Mouse (Mus musculus): Measurements from ENCODE around the gene Zbtb16. TPM values are rescaled to one million over a fixed set of nuclear protein-coding genes. Genes with fewer than 3 reads are reported as not detected.

The Zbtb16 gene
- total and polyA plus RNA-seq, 3 experiments = 0.04 to 0.72 TPM; not detected in 1

DNA sequence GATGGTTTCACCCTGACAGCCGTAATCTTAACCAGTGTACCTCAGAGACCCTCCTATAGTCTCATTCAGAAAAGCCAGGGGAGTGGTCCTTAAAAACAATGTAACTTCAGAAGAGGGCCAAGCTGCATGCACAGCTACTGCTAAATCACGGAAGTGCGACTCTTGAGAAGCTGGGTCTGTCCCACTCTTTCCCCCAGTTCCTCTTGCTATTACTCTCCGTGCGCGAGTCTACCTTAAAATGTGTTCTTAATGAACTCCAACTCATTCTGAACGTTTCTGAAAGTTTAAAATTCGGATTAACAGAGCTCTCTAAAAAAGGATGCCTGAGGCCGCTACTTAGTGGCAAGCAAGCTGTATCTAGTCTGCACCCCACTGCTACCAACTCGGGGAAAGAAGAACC is 45.4 kb downstream of the Zbtb16 start:
- Histone ChIP-seq H3K36me3 (ENCODE audit: control insufficient read depth in 1 of 2, insufficient read depth in 2 of 2, low read length in 2 of 2) (peaks cover 0 to 34% of the 10 kb centered on the region in 2 experiments; a peak in 2 of 4 replicates), H3K4me3 (ENCODE audit: control insufficient read depth in 1 of 2, insufficient read depth in 1 of 2, low read depth in 2 of 2, low read length in 2 of 2) (no peak overlapping the region), H3K79me2 (ENCODE audit: control insufficient read depth, insufficient read depth, low read length, poor library complexity) (no peaks in the 10 kb centered on the region), H3K27me3 (ENCODE audit: control insufficient read depth in 1 of 2, insufficient read depth in 2 of 2, low read length in 2 of 2) (no peaks in the 10 kb centered on the region), H3K4me1 (ENCODE audit: control insufficient read depth in 1 of 2, insufficient read depth in 2 of 2, low read length in 2 of 2) (peaks cover 23 to 38% of the 10 kb centered on the region in 2 experiments), H3K27ac (ENCODE audit: control insufficient read depth, low read depth, low read length) (no peak overlapping the region), H3K9ac (ENCODE audit: control insufficient read depth, low read depth, low read length, poor library complexity, severe bottlenecking) (no peak overlapping the region), H3K9me3 (replicated peaks; ENCODE audit: insufficient read depth, low read length) (no peaks in the 10 kb centered on the region)
- no peak for DNase-seq (ENCODE audit: low read depth, low spot score)
- TF ChIP-seq SIN3A (IDR thresholded peaks at IDR 0.05; ENCODE audit: low read length) (no peak), KAT2A (conservative IDR thresholded peaks at IDR 0.05; ENCODE audit: low read depth, low read length) (no peak), TBP (IDR thresholded peaks at IDR 0.05; ENCODE audit: low read depth, low read length) (no peak), USF2 (IDR thresholded peaks at IDR 0.05; ENCODE audit: borderline replicate concordance in 1 of 2, insufficient read depth in 1 of 2, low read depth in 1 of 2, low read length in 2 of 2) (no peak), ZNF384 (IDR thresholded peaks at IDR 0.05; ENCODE audit: low read depth, low read length) (no peak), BHLHE40 (IDR thresholded peaks at IDR 0.05; ENCODE audit: borderline replicate concordance, low read depth, low read length) (no peak), ZKSCAN1 (IDR thresholded peaks at IDR 0.05; ENCODE audit: low read depth, low read length) (no peak), MXI1 (IDR thresholded peaks at IDR 0.05; ENCODE audit: low read depth, low read length) (no peak), POLR2AphosphoS5 (IDR thresholded peaks at IDR 0.05; ENCODE audit: borderline replicate concordance, low read depth, low read length) (no peak), TAL1 (IDR thresholded peaks at IDR 0.05; ENCODE audit: low read length) (no peak), EP300 (IDR thresholded peaks at IDR 0.05; ENCODE audit: low read depth in 1 of 2, low read length in 2 of 2) (no peak), USF1 (IDR thresholded peaks at IDR 0.05; ENCODE audit: low read depth, low read length) (no peak), TCF12 (IDR thresholded peaks at IDR 0.05; ENCODE audit: low read depth, low read length) (no peak), ZC3H11A (IDR thresholded peaks at IDR 0.05; ENCODE audit: low read depth, low read length) (no peak)

DNA sequence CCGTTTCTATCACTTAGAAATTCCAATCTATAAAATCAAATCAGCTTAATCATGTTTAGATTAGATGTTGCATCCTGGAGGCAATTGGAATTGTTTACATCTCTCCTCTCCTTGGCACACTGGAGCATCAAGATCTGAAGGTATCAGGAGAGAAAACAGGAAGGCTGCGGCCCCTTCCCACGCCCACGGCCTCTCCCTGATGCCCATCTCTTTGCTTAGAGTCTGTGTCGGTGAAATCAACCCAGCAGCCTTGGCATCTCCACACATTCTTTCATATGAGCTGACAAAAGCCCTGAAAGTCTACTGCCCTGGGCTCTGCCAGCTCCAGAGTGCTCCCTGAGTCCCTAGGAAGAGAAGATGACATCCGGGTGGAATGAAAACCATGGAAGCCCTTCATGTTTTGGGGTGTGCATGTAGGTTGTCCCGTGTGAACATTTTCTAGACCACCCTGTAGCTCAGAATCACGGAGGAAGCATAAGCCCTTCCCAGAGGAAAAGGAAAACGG is 48.1 kb downstream of the Zbtb16 start:
- no peak overlapping the region for H3K27ac ChIP-seq (ENCODE audit: control insufficient read depth, low read depth, low read length)
- no peak overlapping the region for H3K4me3 ChIP-seq (ENCODE audit: control insufficient read depth in 1 of 2, insufficient read depth in 1 of 2, low read depth in 2 of 2, low read length in 2 of 2)
- no peak for DNase-seq (ENCODE audit: low read depth, low spot score)
- no peaks in the 10 kb centered on the region for H3K79me2 ChIP-seq (ENCODE audit: control insufficient read depth, insufficient read depth, low read length, poor library complexity)
- peaks cover 0 to 15% of the 10 kb centered on the region in 2 experiments; a peak in 2 of 4 replicates for H3K36me3 ChIP-seq (ENCODE audit: control insufficient read depth in 1 of 2, insufficient read depth in 2 of 2, low read length in 2 of 2)
- TF ChIP-seq E2F4 (IDR thresholded peaks at IDR 0.05; ENCODE audit: borderline replicate concordance, low read depth, low read length) (no peak), USF1 (IDR thresholded peaks at IDR 0.05; ENCODE audit: low read depth, low read length) (no peak), UBTF (IDR thresholded peaks at IDR 0.05; ENCODE audit: borderline replicate concordance, insufficient read depth, low read depth, low read length) (no peak), CTCF (IDR thresholded peaks at IDR 0.05 in 2 of 3, conservative IDR thresholded peaks at IDR 0.05 in 1 of 3; ENCODE audit: control insufficient read depth in 1 of 3, insufficient read depth in 1 of 3, low read depth in 2 of 3, low read length in 3 of 3, poor library complexity in 1 of 3, severe bottlenecking in 1 of 3) (no peak), MAX (IDR thresholded peaks at IDR 0.05; ENCODE audit: low read length) (no peak), ETS1 (IDR thresholded peaks at IDR 0.05; ENCODE audit: low read depth, low read length) (no peak), MYB (IDR thresholded peaks at IDR 0.05; ENCODE audit: low read depth, low read length) (no peak), RCOR1 (IDR thresholded peaks at IDR 0.05; ENCODE audit: low read depth, low read length) (no peak), MAFK (IDR thresholded peaks at IDR 0.05; ENCODE audit: borderline replicate concordance, low read depth, low read length) (no peak), MYC (IDR thresholded peaks at IDR 0.05; ENCODE audit: low read depth, low read length) (no peak), ZC3H11A (IDR thresholded peaks at IDR 0.05; ENCODE audit: low read depth, low read length) (no peak), POLR2A (IDR thresholded peaks at IDR 0.05; ENCODE audit: control insufficient read depth in 1 of 2, insufficient read depth in 1 of 2, low read depth in 1 of 2, low read length in 2 of 2, poor library complexity in 1 of 2) (no peak), NRF1 (IDR thresholded peaks at IDR 0.05; ENCODE audit: insufficient read depth, low read depth, low read length, poor library complexity, severe bottlenecking) (no peak), RAD21 (IDR thresholded peaks at IDR 0.05; ENCODE audit: low read depth, low read length) (no peak), MXI1 (IDR thresholded peaks at IDR 0.05; ENCODE audit: low read depth, low read length) (no peak), EP300 (IDR thresholded peaks at IDR 0.05; ENCODE audit: low read depth in 1 of 2, low read length in 2 of 2) (no peak), GABPA (IDR thresholded peaks at IDR 0.05; ENCODE audit: low read depth, low read length) (no peak)
- no peaks in the 10 kb centered on the region for H3K27me3 ChIP-seq (ENCODE audit: control insufficient read depth in 1 of 2, insufficient read depth in 2 of 2, low read length in 2 of 2)
- no peaks in the 10 kb centered on the region for H3K9me3 ChIP-seq (replicated peaks; ENCODE audit: insufficient read depth, low read length)
- H3K9ac ChIP-seq (ENCODE audit: control insufficient read depth, low read depth, low read length, poor library complexity, severe bottlenecking) = no peak overlapping the region
- H3K4me1 ChIP-seq (ENCODE audit: control insufficient read depth in 1 of 2, insufficient read depth in 2 of 2, low read length in 2 of 2) = peaks cover 5 to 19% of the 10 kb centered on the region in 2 experiments
